16 mouse cellular contexts compared by ENCODE assay signal in the genomic region with DNA sequence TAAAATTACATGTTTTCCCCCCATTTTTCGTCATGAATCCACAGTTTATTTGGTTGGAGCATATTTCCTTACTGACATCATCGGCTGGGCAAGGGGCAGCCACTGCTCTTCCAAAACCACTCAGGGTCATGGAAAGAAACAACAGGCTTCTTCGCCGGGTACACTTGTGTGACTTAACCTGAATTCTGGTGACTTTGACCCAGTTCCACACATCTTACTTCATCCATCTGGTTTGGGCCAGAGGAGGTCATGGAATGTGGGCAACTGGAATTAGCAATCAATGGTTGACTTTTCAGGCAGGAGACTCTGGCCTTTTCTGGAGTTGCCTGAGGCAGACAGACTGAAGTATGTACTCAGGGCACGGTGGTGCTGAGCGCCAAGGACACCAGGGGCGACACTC. TPM values are rescaled to one million over a fixed set of nuclear protein-coding genes. Genes with fewer than 3 reads are reported as not detected.
DNase-seq lines count a peak whose midpoint lies in the region; ATAC-seq and TF ChIP-seq lines count a peak whose summit lies in the region.
"Had no signal": no experiment of that assay in that cellular context is flagged by ENCODE, and none has a peak within 500 bp of the region (broad histone marks: within the 10 kb centered on the region; RNA-seq: fewer than 3 reads in every experiment).

No protein-coding gene starts in this region.

- peak; percentile 20 for DNase-seq in embryonic facial prominence, embryonic 14.5 days (ENCODE audit: low spot score)
- no peak for DNase-seq in embryonic facial prominence, embryonic 10.5 days (ENCODE audit: low spot score)
- peak; percentile 95 for DNase-seq in liver, adult 2 months (ENCODE audit: extremely low read depth, low read depth, low spot score)
- no peak for DNase-seq in liver, embryonic 11.5 days (ENCODE audit: low spot score)
- no peak for DNase-seq in Patski (ENCODE audit: low read depth, low spot score)
- DNase-seq in kidney, postnatal 0 days (ENCODE audit: low spot score) = no peak
- no peak for DNase-seq in left cerebral cortex, adult 2 months (ENCODE audit: extremely low spot score in 1 of 2, low spot score in 2 of 2)
- DNase-seq in cerebellum, adult 2 months = no peak
- DNase-seq: B cell, adult 2 months; cerebellum, adult 9-11 months; lung, postnatal 4 days; thymus, adult 2 months had no signal

- CTCF ChIA-PET in Patski (lab: Charles Lee) = no interaction called here

- intact Hi-C loops in left cerebral cortex, adult 2 months (cut with DNase I) = no loop called here

- no peaks in the 10 kb centered on the region for H3K9me3 ChIP-seq in embryonic facial prominence, embryonic 14.5 days (ENCODE audit: control insufficient read depth, low read length)
- no peaks in the 10 kb centered on the region for H3K9me3 ChIP-seq in embryonic facial prominence, embryonic 10.5 days
- H3K9me3 ChIP-seq in liver, embryonic 11.5 days (ENCODE audit: control insufficient read depth, low read length) = no peaks in the 10 kb centered on the region
- no peaks in the 10 kb centered on the region for H3K9me3 ChIP-seq in kidney, postnatal 0 days (replicated peaks; ENCODE audit: low read length)
- H3K9me3 ChIP-seq: heart, embryonic 15.5 days; hindbrain, embryonic 10.5 days; limb, embryonic 13.5 days; midbrain, embryonic 12.5 days had no signal

- H3K27ac ChIP-seq in embryonic facial prominence, embryonic 14.5 days (replicated peaks; ENCODE audit: low read depth, low read length) = no peak overlapping the region
- H3K27ac ChIP-seq in embryonic facial prominence, embryonic 10.5 days (replicated peaks) = no peak overlapping the region
- no peak overlapping the region for H3K27ac ChIP-seq in liver, adult 2 months (replicated peaks; ENCODE audit: insufficient read depth, low read depth, low read length)
- no peak overlapping the region for H3K27ac ChIP-seq in liver, embryonic 11.5 days (ENCODE audit: low read depth, low read length)
- no peak overlapping the region for H3K27ac ChIP-seq in kidney, postnatal 0 days
- H3K27ac ChIP-seq in left cerebral cortex, adult 2 months = no peak overlapping the region
- no peak overlapping the region for H3K27ac ChIP-seq in cerebellum, adult 2 months (ENCODE audit: insufficient read depth, low read length)
- H3K27ac ChIP-seq: heart, embryonic 15.5 days; hindbrain, embryonic 10.5 days; limb, embryonic 13.5 days; midbrain, embryonic 12.5 days had no signal

- H3K4me1 ChIP-seq in embryonic facial prominence, embryonic 14.5 days (ENCODE audit: control insufficient read depth, insufficient read depth, low read length) = peaks cover 20% of the 10 kb centered on the region
- peaks cover 28% of the 10 kb centered on the region for H3K4me1 ChIP-seq in embryonic facial prominence, embryonic 10.5 days
- peaks cover 26% of the 10 kb centered on the region for H3K4me1 ChIP-seq in liver, adult 2 months (ENCODE audit: control insufficient read depth, insufficient read depth, low read length)
- no peaks in the 10 kb centered on the region; the same call in 1 of the 2 replicates for H3K4me1 ChIP-seq in liver, embryonic 11.5 days (replicated peaks; ENCODE audit: control insufficient read depth, insufficient read depth, low read length)
- peaks cover 7% of the 10 kb centered on the region; the same call in 1 of the 2 replicates for H3K4me1 ChIP-seq in kidney, postnatal 0 days (replicated peaks; ENCODE audit: insufficient read depth, low read length)
- peaks cover 7% of the 10 kb centered on the region for H3K4me1 ChIP-seq in cerebellum, adult 2 months (ENCODE audit: control insufficient read depth, insufficient read depth, low read length)

- no peak overlapping the region for H3K9ac ChIP-seq in embryonic facial prominence, embryonic 14.5 days (ENCODE audit: low read depth, low read length)
- no peak overlapping the region for H3K9ac ChIP-seq in liver, adult 2 months (ENCODE audit: low read depth, low read length)
- no peak overlapping the region for H3K9ac ChIP-seq in liver, embryonic 11.5 days (ENCODE audit: low read depth, low read length)
- H3K9ac ChIP-seq in kidney, postnatal 0 days (ENCODE audit: low read depth, low read length) = no peak overlapping the region
- H3K9ac ChIP-seq: heart, embryonic 15.5 days; limb, embryonic 13.5 days; midbrain, embryonic 12.5 days had no signal

- no peak for TF ChIP-seq CTCF in liver, adult 2 months (IDR thresholded peaks at IDR 0.05; ENCODE audit: low read depth, low read length)
- TF ChIP-seq CTCF in Patski (IDR thresholded peaks at IDR 0.05) = no peak
- no peak for TF ChIP-seq CTCF in kidney, postnatal 0 days (IDR thresholded peaks at IDR 0.05; ENCODE audit: low read depth)
- TF ChIP-seq CTCF in left cerebral cortex, adult 2 months (IDR thresholded peaks at IDR 0.05) = no peak
- TF ChIP-seq CTCF in cerebellum, adult 2 months (IDR thresholded peaks at IDR 0.05; ENCODE audit: borderline replicate concordance, insufficient read depth, low read depth, low read length) = no peak

- no peak overlapping the region for H3K4me2 ChIP-seq in embryonic facial prominence, embryonic 14.5 days (ENCODE audit: low read depth, low read length)
- no peak overlapping the region for H3K4me2 ChIP-seq in liver, embryonic 11.5 days
- H3K4me2 ChIP-seq in kidney, postnatal 0 days (ENCODE audit: low read length) = no peak overlapping the region
- H3K4me2 ChIP-seq: heart, embryonic 15.5 days; limb, embryonic 13.5 days; midbrain, embryonic 12.5 days had no signal

- H3K36me3 ChIP-seq in embryonic facial prominence, embryonic 14.5 days (ENCODE audit: control insufficient read depth, insufficient read depth, low read length) = no peaks in the 10 kb centered on the region
- no peaks in the 10 kb centered on the region for H3K36me3 ChIP-seq in embryonic facial prominence, embryonic 10.5 days (replicated peaks)
- H3K36me3 ChIP-seq in liver, adult 2 months (ENCODE audit: control insufficient read depth, insufficient read depth, low read length) = no peaks in the 10 kb centered on the region
- no peaks in the 10 kb centered on the region for H3K36me3 ChIP-seq in liver, embryonic 11.5 days (ENCODE audit: control insufficient read depth, insufficient read depth, low read length)
- no peaks in the 10 kb centered on the region for H3K36me3 ChIP-seq in kidney, postnatal 0 days (ENCODE audit: insufficient read depth, low read length)
- H3K36me3 ChIP-seq: heart, embryonic 15.5 days; hindbrain, embryonic 10.5 days; limb, embryonic 13.5 days; midbrain, embryonic 12.5 days had no signal

- H3K27me3 ChIP-seq in embryonic facial prominence, embryonic 14.5 days (replicated peaks; ENCODE audit: control insufficient read depth, insufficient read depth, low read length) = no peaks in the 10 kb centered on the region
- H3K27me3 ChIP-seq in embryonic facial prominence, embryonic 10.5 days (replicated peaks; ENCODE audit: low read depth, poor library complexity, severe bottlenecking) = no peaks in the 10 kb centered on the region
- H3K27me3 ChIP-seq in liver, adult 2 months (ENCODE audit: control insufficient read depth, insufficient read depth, low read length) = no peaks in the 10 kb centered on the region
- no peaks in the 10 kb centered on the region for H3K27me3 ChIP-seq in liver, embryonic 11.5 days (replicated peaks; ENCODE audit: control insufficient read depth, insufficient read depth, low read length)
- H3K27me3 ChIP-seq in Patski = no peaks in the 10 kb centered on the region
- no peaks in the 10 kb centered on the region for H3K27me3 ChIP-seq in kidney, postnatal 0 days (ENCODE audit: insufficient read depth, low read length)
- no peaks in the 10 kb centered on the region for H3K27me3 ChIP-seq in cerebellum, adult 2 months (ENCODE audit: control insufficient read depth, insufficient read depth, low read length)
- H3K27me3 ChIP-seq: heart, embryonic 15.5 days; midbrain, embryonic 12.5 days had no signal

- POLR2A ChIA-PET in Patski (lab: Charles Lee) = interaction anchor here (0.6 kb wide), 1 partner anchor 194 kb away, joined by 3 read pairs; no protein-coding TSS in a partner anchor

- peaks cover 52% of the 10 kb centered on the region for H3K79me2 ChIP-seq in liver, adult 2 months (ENCODE audit: control insufficient read depth, insufficient read depth, low read length)

- TF ChIP-seq POLR2A in liver, adult 2 months (IDR thresholded peaks at IDR 0.05; ENCODE audit: extremely low read depth, insufficient read depth, low read length) = no peak
- no peak for TF ChIP-seq POLR2A in cerebellum, adult 2 months (IDR thresholded peaks at IDR 0.05; ENCODE audit: borderline replicate concordance, insufficient read depth, low read length)

- 67% methylated on average over 7 of the region's 7 CpGs for WGBS in embryonic facial prominence, embryonic 14.5 days
- WGBS in embryonic facial prominence, embryonic 10.5 days = 73% methylated on average over 7 of the region's 7 CpGs
- 22% methylated on average over 7 of the region's 7 CpGs for WGBS in liver, adult 2 months
- 81% methylated on average over 7 of the region's 7 CpGs for WGBS in liver, embryonic 11.5 days
- WGBS in kidney, postnatal 0 days = 86% methylated on average over 7 of the region's 7 CpGs
- 90% methylated on average over 7 of the region's 7 CpGs for WGBS in cerebellum, adult 2 months

- in situ Hi-C loops in Patski (cut with MboI; ENCODE audit: low pct_unique_long_range_greater_than_20kb) = no loop called here

- no peak for ATAC-seq in embryonic facial prominence, embryonic 14.5 days (ENCODE audit: low read depth)
- no peak for ATAC-seq in liver, embryonic 11.5 days (replicated peaks; ENCODE audit: low FRiP score)
- ATAC-seq in Patski = peak; percentile 60
- 0 out of 2 replicates have a peak, but pooled peaks have one; percentile 25 for ATAC-seq in kidney, postnatal 0 days (replicated peaks; ENCODE audit: low FRiP score, low read depth)

- H3K4me3 ChIP-seq in embryonic facial prominence, embryonic 14.5 days (ENCODE audit: low read depth, low read length) = no peak overlapping the region
- no peak overlapping the region for H3K4me3 ChIP-seq in embryonic facial prominence, embryonic 10.5 days
- H3K4me3 ChIP-seq in liver, adult 2 months (ENCODE audit: insufficient read depth, low read depth, low read length) = no peak overlapping the region
- H3K4me3 ChIP-seq in liver, embryonic 11.5 days (ENCODE audit: low read depth, low read length) = no peak overlapping the region
- H3K4me3 ChIP-seq in kidney, postnatal 0 days (replicated peaks; ENCODE audit: low read depth, low read length) = no peak overlapping the region
- H3K4me3 ChIP-seq in left cerebral cortex, adult 2 months = no peak overlapping the region
- H3K4me3 ChIP-seq in cerebellum, adult 2 months (replicated peaks; ENCODE audit: insufficient read depth, low read depth, low read length) = no peak overlapping the region
- H3K4me3 ChIP-seq: heart, embryonic 15.5 days; hindbrain, embryonic 10.5 days; limb, embryonic 13.5 days; midbrain, embryonic 12.5 days had no signal

RNA-seq across cellular contexts. Expression of a gene that starts 58.5 kb away (rescaled TPM):
- polyA plus RNA-seq in embryonic facial prominence, embryonic 14.5 days (2014; fragmentation: Nextera tagmentation; extraction: Ambion mirVana) = 17.4 and 17.5 TPM in 2 replicates
- 22.5 and 23.0 TPM in 2 replicates for polyA plus RNA-seq in embryonic facial prominence, embryonic 10.5 days (2016; fragmentation: Nextera tagmentation; extraction: Ambion mirVana)
- 12.3 and 13.0 TPM in 2 replicates for total RNA-seq in liver, adult 2 months (2014; rRNA removed)
- polyA plus RNA-seq in liver, adult 2 months (2012; rRNA removed) = 1.7 and 2.0 TPM in 2 replicates
- polyA plus RNA-seq in liver, embryonic 11.5 days (2014; fragmentation: Nextera tagmentation; extraction: Ambion mirVana) = 23.1 and 24.9 TPM in 2 replicates
- polyA plus RNA-seq in Patski (2021) = 13.5 TPM
- polyA plus RNA-seq in kidney, postnatal 0 days (2015; fragmentation: Nextera tagmentation; extraction: Ambion mirVana) = 13.6 and 13.8 TPM in 2 replicates
- 10 to 100 TPM; 10.1 to 11.6 TPM for total RNA-seq in left cerebral cortex, adult 2 months (2021)
- polyA plus RNA-seq in cerebellum, adult 2 months (2012; rRNA removed) = 8.4 and 8.7 TPM in 2 replicates

Comparison
In these comparisons a context has a peak if more than half of its experiments do, and no peak if none do; other contexts are left out.
1. DNase-seq: peak in embryonic facial prominence, embryonic 14.5 days (single experiment) and liver, adult 2 months (single experiment); none in embryonic facial prominence, embryonic 10.5 days (single experiment), liver, embryonic 11.5 days (single experiment), Patski (single experiment), kidney, postnatal 0 days (single experiment), left cerebral cortex, adult 2 months (0 of 2) and cerebellum, adult 2 months (0 of 2).
2. ATAC-seq: peak in Patski (single experiment) and kidney, postnatal 0 days (single experiment); none in embryonic facial prominence, embryonic 14.5 days (single experiment) and liver, embryonic 11.5 days (single experiment).